Mouse (Mus musculus): Measurements from ENCODE around the gene Hoxa4.

Gene Hoxa4

GRCm38 (mm10) chr6:52190906-52191810 is at the start of gene Hoxa4:
Gene Hoxa4, minus strand, starts transcription at chr6:52191753.
- in situ Hi-C loops (cut with MboI; ENCODE audit: unreplicated experiment in 2 of 2): no loop called here

- in situ Hi-C loops (cut with MboI; ENCODE audit: unreplicated experiment in 2 of 2): loop anchor here in 1 of 2 experiments (25.0 kb wide), 1 partner anchor 1579 kb away; the partner anchor contains the start of gene Npvf
These were observed 49.6 kb upstream of the Hoxa4 start for GRCm38 (mm10) chr6:52241001-52241621.

- in situ Hi-C loops (cut with MboI; ENCODE audit: unreplicated experiment in 2 of 2): loop anchor here in 1 of 2 experiments (25.0 kb wide), 1 partner anchor 1578 kb away; the partner anchor contains the start of gene Npvf
These were observed 48.9 kb upstream of the Hoxa4 start, which contains the start of gene Hoxa10 for GRCm38 (mm10) chr6:52240389-52241000. Gene Hoxa10, minus strand, starts transcription at chr6:52240854.

DNA sequence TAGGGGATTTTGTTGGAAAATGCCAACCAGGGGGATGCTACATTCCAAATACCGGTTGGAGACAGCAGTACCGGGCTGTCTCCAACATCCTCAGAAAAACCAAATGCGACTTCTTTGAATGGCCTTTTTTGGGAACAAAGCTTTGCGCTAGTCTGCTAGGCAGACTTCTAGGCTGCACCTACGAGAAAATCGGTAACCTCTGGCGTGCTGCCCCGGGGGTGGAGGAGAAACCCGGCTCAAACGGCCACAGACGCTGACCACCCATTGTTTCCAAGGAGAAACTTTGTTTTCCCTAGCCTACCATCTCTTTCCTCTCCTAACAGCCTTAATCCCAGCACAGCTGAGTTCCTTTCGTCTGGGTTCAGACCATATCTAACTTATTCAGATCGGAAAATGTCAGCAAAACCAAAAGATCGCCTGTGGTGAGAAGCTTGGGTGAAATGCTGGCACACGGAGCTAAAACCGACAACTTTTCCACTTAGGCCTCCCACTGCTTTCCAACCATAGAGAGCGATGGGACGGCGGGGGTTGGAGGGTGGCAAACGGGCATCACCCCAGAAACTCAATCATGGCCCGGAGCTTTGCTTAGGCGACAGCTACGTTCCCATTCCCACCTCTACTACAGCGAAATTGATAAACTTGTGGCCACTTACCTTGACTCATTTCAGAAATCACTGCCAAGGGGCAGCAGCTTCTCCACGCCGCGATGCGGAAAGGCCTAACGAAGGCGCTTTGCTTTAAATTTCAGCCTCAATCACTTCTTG is 48.3 kb upstream of the Hoxa4 start:
- in situ Hi-C loops (cut with MboI; ENCODE audit: unreplicated experiment in 2 of 2): loop anchor here in 1 of 2 experiments (25.0 kb wide), 1 partner anchor 1578 kb away; the partner anchor contains the start of gene Npvf

DNA sequence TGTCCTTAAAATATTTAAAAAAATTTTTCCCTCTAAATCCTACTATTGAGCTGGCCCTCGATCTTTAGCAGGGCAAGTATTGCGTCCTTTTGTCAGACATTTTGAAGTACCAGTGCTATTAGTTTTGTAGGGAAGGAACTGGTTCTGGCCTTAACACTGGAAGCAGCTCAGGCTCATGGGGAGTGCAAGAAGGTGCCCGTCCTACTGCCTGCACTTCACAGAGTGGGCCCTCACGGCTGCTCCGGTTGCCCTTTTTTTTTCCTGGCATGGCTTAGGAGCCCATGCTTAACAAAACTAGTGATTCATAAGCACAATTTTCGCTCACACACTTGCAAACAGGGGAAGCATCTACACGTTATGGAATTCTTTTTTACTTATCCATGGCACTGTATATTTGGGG is 47.4 kb upstream of the Hoxa4 start:
- in situ Hi-C loops (cut with MboI; ENCODE audit: unreplicated experiment in 2 of 2): loop anchor here in 1 of 2 experiments (25.0 kb wide), 1 partner anchor 1577 kb away; the partner anchor contains the start of gene Npvf

GRCm38 (mm10) chr6:52238155-52238545 is 46.6 kb upstream of the Hoxa4 start:
- in situ Hi-C loops (cut with MboI; ENCODE audit: unreplicated experiment in 2 of 2): loop anchor here in 1 of 2 experiments (25.0 kb wide), 1 partner anchor 1576 kb away; the partner anchor contains the start of gene Npvf

- in situ Hi-C loops (cut with MboI; ENCODE audit: unreplicated experiment in 2 of 2): loop anchor here in 1 of 2 experiments (25.0 kb wide), 1 partner anchor 1575 kb away; the partner anchor contains the start of gene Npvf
These were observed 46.0 kb upstream of the Hoxa4 start for GRCm38 (mm10) chr6:52237346-52238154.

DNA sequence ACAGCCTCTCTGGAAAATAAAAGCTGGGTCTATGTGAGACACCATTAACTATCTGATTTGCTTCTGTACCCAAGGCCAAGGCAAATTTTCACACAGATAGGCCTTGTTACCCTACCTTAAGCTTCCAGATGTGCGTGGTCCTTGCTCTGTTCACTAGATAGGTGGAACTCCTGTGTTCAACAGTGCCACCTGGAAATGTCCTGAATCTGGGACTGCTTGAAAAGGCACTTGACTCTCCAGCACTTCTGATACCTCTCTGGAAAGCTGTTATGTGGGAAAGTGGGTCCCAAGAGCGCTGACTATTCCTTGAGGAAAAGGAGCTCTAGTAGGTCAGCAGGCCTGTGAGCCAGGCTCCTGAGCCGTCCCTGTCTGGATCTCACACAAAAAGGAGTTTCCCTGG is 45.3 kb upstream of the Hoxa4 start:
- in situ Hi-C loops (cut with MboI; ENCODE audit: unreplicated experiment in 2 of 2): loop anchor here in 1 of 2 experiments (25.0 kb wide), 1 partner anchor 1575 kb away; the partner anchor contains the start of gene Npvf

- in situ Hi-C loops (cut with MboI; ENCODE audit: unreplicated experiment in 2 of 2): loop anchor here in 1 of 2 experiments (25.0 kb wide), 1 partner anchor 1574 kb away; the partner anchor contains the start of gene Npvf
These were observed 44.3 kb upstream of the Hoxa4 start for GRCm38 (mm10) chr6:52235866-52236265.

GRCm38 (mm10) chr6:52235267-52235666 is 43.7 kb upstream of the Hoxa4 start:
- in situ Hi-C loops (cut with MboI; ENCODE audit: unreplicated experiment in 2 of 2): loop anchor here in 1 of 2 experiments (25.0 kb wide), 1 partner anchor 1573 kb away; the partner anchor contains the start of gene Npvf

- in situ Hi-C loops (cut with MboI; ENCODE audit: unreplicated experiment in 2 of 2): loop anchor here in 1 of 2 experiments (25.0 kb wide), 1 partner anchor 1572 kb away; the partner anchor contains the start of gene Npvf
These were observed 43.0 kb upstream of the Hoxa4 start for GRCm38 (mm10) chr6:52234428-52235140.

- in situ Hi-C loops (cut with MboI; ENCODE audit: unreplicated experiment in 2 of 2): loop anchor here in 1 of 2 experiments (25.0 kb wide), 1 partner anchor 1571 kb away; the partner anchor contains the start of gene Npvf
These were observed 42.2 kb upstream of the Hoxa4 start for GRCm38 (mm10) chr6:52233546-52234427.

DNA sequence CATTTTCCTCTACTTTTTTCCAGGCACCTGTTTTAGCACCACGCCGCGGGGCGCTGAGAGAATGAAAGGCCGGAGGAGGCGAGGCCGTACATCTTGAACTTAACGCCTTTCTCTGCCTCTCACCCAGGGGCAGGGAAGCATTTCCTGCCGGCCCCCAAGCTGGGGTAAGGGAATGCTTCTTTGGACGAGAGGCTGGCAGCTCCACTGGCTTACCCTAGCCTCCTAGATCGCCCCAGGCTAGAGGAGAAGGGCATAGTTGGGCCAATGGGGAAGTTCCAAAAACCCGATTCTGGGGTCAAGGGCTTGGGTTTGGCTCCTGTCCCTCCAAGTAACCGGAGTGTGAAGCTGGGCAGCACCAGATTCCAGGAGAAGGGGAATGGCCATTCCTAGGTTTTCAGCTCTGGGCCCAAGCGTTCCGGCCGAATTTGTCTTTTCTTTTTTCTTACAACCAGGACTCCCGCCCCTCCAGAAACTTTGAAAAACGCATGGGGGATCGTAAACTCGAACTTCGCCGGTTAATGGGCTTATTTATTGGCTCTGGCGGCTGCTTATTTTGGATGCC is 41.5 kb upstream of the Hoxa4 start:
- in situ Hi-C loops (cut with MboI; ENCODE audit: unreplicated experiment in 2 of 2): loop anchor here in 1 of 2 experiments (25.0 kb wide), 1 partner anchor 1571 kb away; the partner anchor contains the start of gene Npvf

DNA sequence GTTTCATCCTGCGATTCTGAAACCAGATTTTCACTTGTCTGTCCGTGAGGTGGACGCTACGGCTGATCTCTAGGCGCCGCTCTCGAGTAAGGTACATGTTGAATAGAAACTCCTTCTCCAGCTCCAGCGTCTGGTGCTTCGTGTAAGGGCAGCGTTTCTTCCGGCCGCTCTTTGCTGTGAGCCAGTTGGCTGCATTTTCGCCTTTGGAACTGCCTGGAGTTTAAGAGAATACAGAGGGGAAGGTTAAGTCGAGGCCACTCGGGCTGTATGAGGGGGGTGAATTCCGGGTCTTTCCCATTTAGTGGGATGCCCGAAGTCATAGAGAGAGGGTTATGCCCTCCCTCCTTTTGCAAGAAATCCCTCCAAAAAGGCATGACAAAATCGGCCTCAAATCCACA is 41.0 kb upstream of the Hoxa4 start:
- in situ Hi-C loops (cut with MboI; ENCODE audit: unreplicated experiment in 2 of 2): loop anchor here in 1 of 2 experiments (25.0 kb wide), 1 partner anchor 1570 kb away; the partner anchor contains the start of gene Npvf

DNA sequence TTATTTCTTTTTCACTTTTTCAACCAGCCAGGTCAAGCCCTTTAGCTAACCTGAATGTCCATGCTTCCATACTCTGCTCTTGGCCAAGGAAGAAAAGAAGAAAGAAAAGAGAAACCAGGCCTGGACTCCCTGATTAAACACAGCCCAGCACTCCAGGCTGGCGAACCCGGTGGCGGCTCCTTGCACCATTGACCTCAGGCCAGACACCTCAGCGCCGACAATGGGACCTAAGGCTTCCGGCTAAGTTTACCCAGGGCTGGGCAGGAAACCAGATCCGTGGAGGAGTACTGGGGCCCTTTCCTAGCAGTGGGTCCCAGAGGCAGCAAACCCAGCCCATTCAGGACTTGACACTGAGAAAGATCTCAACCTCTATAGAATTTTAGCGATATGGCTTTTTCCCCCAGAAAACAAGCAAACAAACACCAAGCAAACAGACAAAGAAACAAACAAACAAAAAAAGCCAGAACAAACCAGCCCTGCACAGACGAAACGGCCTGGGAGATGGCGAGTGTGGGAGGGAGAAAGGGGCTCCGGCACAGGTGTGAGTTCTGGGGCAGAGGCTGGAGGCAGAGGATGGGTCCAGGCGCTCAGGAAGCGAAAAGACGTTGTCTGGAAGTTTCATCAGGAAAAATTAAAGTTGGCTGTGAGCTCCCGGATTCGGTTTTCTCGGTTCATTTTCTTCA is 40.5 kb upstream of the Hoxa4 start:
- in situ Hi-C loops (cut with MboI; ENCODE audit: unreplicated experiment in 2 of 2): loop anchor here in 1 of 2 experiments (25.0 kb wide), 1 partner anchor 1570 kb away; the partner anchor contains the start of gene Npvf
